17 mouse cellular contexts compared by ENCODE assay signal in genomic region chr11:4201981-4202700, GRCm38 (mm10). TPM values are rescaled to one million over a fixed set of nuclear protein-coding genes. Genes with fewer than 3 reads are reported as not detected.
DNase-seq lines count a peak whose midpoint lies in the region; ATAC-seq and TF ChIP-seq lines count a peak whose summit lies in the region.
"Had no signal": no experiment of that assay in that cellular context is flagged by ENCODE, and none has a peak within 500 bp of the region (broad histone marks: within the 10 kb centered on the region; RNA-seq: fewer than 3 reads in every experiment).

No protein-coding gene starts in this region.

- 59% methylated on average over 11 of the region's 11 CpGs for WGBS in hindbrain, postnatal 0 days

- intact Hi-C loops in left cerebral cortex, postnatal 4 days (cut with DNase I), result no loop called here
- intact Hi-C loops in left cerebral cortex, postnatal 25 days (cut with DNase I), result no loop called here

- H3K36me3 ChIP-seq in hindbrain, postnatal 0 days (ENCODE audit: insufficient read depth, low read length), result peaks cover 5% of the 10 kb centered on the region; the same call in 1 of the 2 replicates

- H3K9ac ChIP-seq in hindbrain, postnatal 0 days (replicated peaks; ENCODE audit: low read length), result no peak overlapping the region
- H3K9ac ChIP-seq: limb, embryonic 13.5 days; midbrain, embryonic 13.5 days; stomach, embryonic 15.5 days had no signal

- no peak for TF ChIP-seq CTCF in hindbrain, postnatal 0 days (IDR thresholded peaks at IDR 0.05; ENCODE audit: low read depth)

- no peak overlapping the region for H3K4me3 ChIP-seq in hindbrain, postnatal 0 days (ENCODE audit: low read length)
- H3K4me3 ChIP-seq: embryonic facial prominence, embryonic 10.5 days; limb, embryonic 13.5 days; midbrain, embryonic 13.5 days; stomach, embryonic 15.5 days had no signal

- H3K27ac ChIP-seq in hindbrain, postnatal 0 days, result no peak overlapping the region; the same call in 1 of the 2 replicates
- H3K27ac ChIP-seq: embryonic facial prominence, embryonic 10.5 days; limb, embryonic 13.5 days; midbrain, embryonic 13.5 days; stomach, embryonic 15.5 days had no signal

- ATAC-seq in hindbrain, postnatal 0 days, result no peak
- ATAC-seq: hindbrain, embryonic 16.5 days; midbrain, embryonic 13.5 days had no signal

- H3K4me1 ChIP-seq in hindbrain, postnatal 0 days (ENCODE audit: insufficient read depth, low read length), result no peaks in the 10 kb centered on the region
- H3K4me1 ChIP-seq: midbrain, embryonic 13.5 days had no signal

- no peak overlapping the region for H3K4me2 ChIP-seq in hindbrain, postnatal 0 days (ENCODE audit: low read depth, low read length)
- H3K4me2 ChIP-seq: limb, embryonic 13.5 days; midbrain, embryonic 13.5 days; stomach, embryonic 15.5 days had no signal

- no peaks in the 10 kb centered on the region for H3K27me3 ChIP-seq in hindbrain, postnatal 0 days (ENCODE audit: insufficient read depth, low read length)
- H3K27me3 ChIP-seq: limb, embryonic 13.5 days; midbrain, embryonic 13.5 days; stomach, embryonic 15.5 days had no signal

- DNase-seq in adrenal gland, adult (ENCODE audit: inconsistent age in 2 of 2, low spot score in 1 of 2), result peak; percentile 20 to 42
- no peak for DNase-seq in adrenal gland, adult 18-20 months (ENCODE audit: low spot score in 2 of 2)
- DNase-seq in heart, postnatal 4 days, result peak; percentile 52
- DNase-seq in heart, adult 9 months (ENCODE audit: low spot score in 2 of 2), result no peak
- DNase-seq in left cerebral cortex, postnatal 4 days, result peak; percentile 33
- DNase-seq in left cerebral cortex, postnatal 25 days (ENCODE audit: low spot score in 2 of 2), result no peak
- peak; percentile 68 for DNase-seq in induced T-regulatory cell, adult 2 months (ENCODE audit: low read depth)
- no peak for DNase-seq in hindbrain, postnatal 0 days (ENCODE audit: low spot score)
- DNase-seq: cerebellum, adult 9-10 months; lung, postnatal 36 days; right cerebral cortex, postnatal 4 days had no signal

- H3K9me3 ChIP-seq in hindbrain, postnatal 0 days (ENCODE audit: low read length), result no peaks in the 10 kb centered on the region
- H3K9me3 ChIP-seq: embryonic facial prominence, embryonic 10.5 days; limb, embryonic 13.5 days; midbrain, embryonic 13.5 days; stomach, embryonic 15.5 days had no signal

RNA-seq across cellular contexts. Expression of gene Tbc1d10a, which starts 15.6 kb away (rescaled TPM):
- 10 to 100 TPM; 14.8 to 23.3 TPM for total RNA-seq in adrenal gland, adult 18-20 months (2021)
- total RNA-seq in heart, postnatal 4 days (2021), result 10 to 100 TPM; 10.9 to 11.8 TPM
- 10 to 100 TPM; 25.7 to 26.8 TPM for total RNA-seq in left cerebral cortex, postnatal 4 days (2021)
- total RNA-seq in left cerebral cortex, postnatal 25 days (2021), result 10 to 100 TPM; 34.5 to 35.6 TPM
- 59.1 and 60.8 TPM in 2 replicates for total RNA-seq in hindbrain, postnatal 0 days (2014; rRNA removed)
- polyA plus RNA-seq in hindbrain, postnatal 0 days (2015; fragmentation: Nextera tagmentation; extraction: Ambion mirVana), result 34.2 TPM in 2 replicates

RNA-seq across cellular contexts. Expression of gene Castor1, which starts 15.9 kb away (rescaled TPM):
- total RNA-seq in adrenal gland, adult 18-20 months (2021), result 1 to 10 TPM; 3.0 to 5.1 TPM
- 1 to 10 TPM; 4.7 to 5.1 TPM for total RNA-seq in heart, postnatal 4 days (2021)
- total RNA-seq in left cerebral cortex, postnatal 4 days (2021), result 1 to 10 TPM; 1.8 to 1.9 TPM
- total RNA-seq in left cerebral cortex, postnatal 25 days (2021), result 1 to 10 TPM; 3.9 to 6.1 TPM
- 20.6 and 20.7 TPM in 2 replicates for total RNA-seq in hindbrain, postnatal 0 days (2014; rRNA removed)
- polyA plus RNA-seq in hindbrain, postnatal 0 days (2015; fragmentation: Nextera tagmentation; extraction: Ambion mirVana), result 10.6 and 12.4 TPM in 2 replicates

RNA-seq across cellular contexts. Expression of gene Osm, which starts 34.1 kb away (rescaled TPM):
- under 1 TPM in 1 of 2 experiments, not detected in 1; 0.16 TPM for total RNA-seq in adrenal gland, adult 18-20 months (2021)
- under 1 TPM in 1 of 2 experiments, not detected in 1; 0.14 TPM for total RNA-seq in heart, postnatal 4 days (2021)
- under 1 TPM in 1 of 2 experiments, not detected in 1; 0.30 TPM for total RNA-seq in left cerebral cortex, postnatal 4 days (2021)
- total RNA-seq in left cerebral cortex, postnatal 25 days (2021), result under 1 TPM in 1 of 2 experiments, not detected in 1; 0.16 TPM
- 0.40 TPM in 1 of 2 replicates, not detected in the other for total RNA-seq in hindbrain, postnatal 0 days (2014; rRNA removed)
- polyA plus RNA-seq in hindbrain, postnatal 0 days (2015; fragmentation: Nextera tagmentation; extraction: Ambion mirVana), result 0.08 TPM in 1 of 2 replicates, not detected in the other
- total RNA-seq: layer of hippocampus, postnatal 10 days had no signal
- polyA plus RNA-seq: embryonic facial prominence, embryonic 10.5 days; hindbrain, embryonic 16.5 days; midbrain, embryonic 13.5 days had no signal

RNA-seq across cellular contexts. Expression of gene Sf3a1, which starts 42.0 kb away (rescaled TPM):
- 10 to 100 TPM; 50.3 to 59.9 TPM for total RNA-seq in adrenal gland, adult 18-20 months (2021)
- total RNA-seq in heart, postnatal 4 days (2021), result 10 to 100 TPM; 56.6 to 56.9 TPM
- total RNA-seq in left cerebral cortex, postnatal 4 days (2021), result 10 to 100 TPM; 75.5 to 93.4 TPM
- 10 to 100 TPM; 68.6 to 73.1 TPM for total RNA-seq in left cerebral cortex, postnatal 25 days (2021)
- 41.9 and 45.4 TPM in 2 replicates for total RNA-seq in hindbrain, postnatal 0 days (2014; rRNA removed)
- polyA plus RNA-seq in hindbrain, postnatal 0 days (2015; fragmentation: Nextera tagmentation; extraction: Ambion mirVana), result 30.6 and 31.6 TPM in 2 replicates

RNA-seq across cellular contexts. Expression of gene Ccdc157, which starts 42.0 kb away (rescaled TPM):
- total RNA-seq in adrenal gland, adult 18-20 months (2021), result 10 to 100 TPM; 10.8 to 12.5 TPM
- 1 to 10 TPM; 5.8 to 6.5 TPM for total RNA-seq in heart, postnatal 4 days (2021)
- 10 to 100 TPM; 12.1 to 13.5 TPM for total RNA-seq in left cerebral cortex, postnatal 4 days (2021)
- total RNA-seq in left cerebral cortex, postnatal 25 days (2021), result 10 to 100 TPM; 14.9 to 17.7 TPM
- 20.8 TPM in 2 replicates for total RNA-seq in hindbrain, postnatal 0 days (2014; rRNA removed)
- 10.3 and 10.9 TPM in 2 replicates for polyA plus RNA-seq in hindbrain, postnatal 0 days (2015; fragmentation: Nextera tagmentation; extraction: Ambion mirVana)

Comparison
In these comparisons a context has a peak if more than half of its experiments do, and no peak if none do; other contexts are left out.
1. DNase-seq: peak in adrenal gland, adult (2 of 2), heart, postnatal 4 days (single experiment), left cerebral cortex, postnatal 4 days (single experiment) and induced T-regulatory cell, adult 2 months (single experiment); none in adrenal gland, adult 18-20 months (0 of 2), heart, adult 9 months (0 of 2), left cerebral cortex, postnatal 25 days (0 of 2) and hindbrain, postnatal 0 days (single experiment).